Mouse (Mus musculus) embryonic facial prominence, embryonic 15.5 days (tissue): ENCODE results near the gene March10. TPM values are rescaled to one million over a fixed set of nuclear protein-coding genes. Genes with fewer than 3 reads are reported as not detected.

Source experiments
- ATAC-seq: fragments of 200-750 bp; cut with Nextera tagmentation; 2 replicates; pipeline ENCODE4 v1.8.0; 2017; ENCODE audit warnings: low read depth, moderate TSS enrichment; ENCODE audit not compliant: insufficient number of reproducible peaks, low FRiP score, low TSS enrichment
- H3K27ac ChIP-seq: fragments of 300-500 bp; sonication (generic); replicated peaks from 2 replicates; pipeline ENCODE4 v1.5.1; 2015; ENCODE audit warnings: mild to moderate bottlenecking, inconsistent platforms
- H3K27me3 ChIP-seq: fragments of 300-500 bp; sonication (generic); 2 replicates; pipeline ENCODE4 v1.6.1; 2015; ENCODE audit warnings: inconsistent platforms
- H3K36me3 ChIP-seq: fragments of 300-500 bp; sonication (generic); 2 replicates; pipeline ENCODE4 v1.6.1; 2015; ENCODE audit warnings: mild to moderate bottlenecking, inconsistent platforms
- H3K4me1 ChIP-seq: fragments of 300-500 bp; sonication (generic); 2 replicates; pipeline ENCODE4 v1.6.1; 2015; ENCODE audit warnings: inconsistent platforms
- H3K4me2 ChIP-seq: fragments of 300-500 bp; sonication (generic); replicated peaks from 2 replicates; pipeline ENCODE4 v1.6.1; 2015; ENCODE audit warnings: mild to moderate bottlenecking, inconsistent platforms
- H3K4me3 ChIP-seq: fragments of 300-500 bp; sonication (generic); replicated peaks from 2 replicates; pipeline ENCODE4 v1.5.1; 2015; ENCODE audit warnings: mild to moderate bottlenecking, inconsistent platforms
- H3K9ac ChIP-seq: fragments of 300-500 bp; sonication (generic); 2 replicates; pipeline ENCODE4 v1.6.1; 2015; ENCODE audit warnings: inconsistent platforms
- H3K9me3 ChIP-seq: fragments of 300-500 bp; sonication (generic); replicated peaks from 2 replicates; pipeline ENCODE4 v1.6.1; 2016; ENCODE audit warnings: inconsistent platforms
- WGBS: fragments of 180-500 bp; shearing (Covaris S2); methylation state at CpG from one replicate; pipeline ENCODE4 v1.1.7; 2015; 5-methylcytosine and 5-hydroxymethylcytosine counted together
- polyA plus RNA-seq: library from polyadenylated mRNA; unstranded; fragments of >200 nt; fragmentation: Nextera tagmentation; extraction: Ambion mirVana; gene quantifications from 2 replicates; pipeline ENCODE4 v1.2.1, GENCODE M21; 2015

Gene March10
- polyA plus RNA-seq, 1 experiment from 2014 or later: 0.27 TPM

DNA sequence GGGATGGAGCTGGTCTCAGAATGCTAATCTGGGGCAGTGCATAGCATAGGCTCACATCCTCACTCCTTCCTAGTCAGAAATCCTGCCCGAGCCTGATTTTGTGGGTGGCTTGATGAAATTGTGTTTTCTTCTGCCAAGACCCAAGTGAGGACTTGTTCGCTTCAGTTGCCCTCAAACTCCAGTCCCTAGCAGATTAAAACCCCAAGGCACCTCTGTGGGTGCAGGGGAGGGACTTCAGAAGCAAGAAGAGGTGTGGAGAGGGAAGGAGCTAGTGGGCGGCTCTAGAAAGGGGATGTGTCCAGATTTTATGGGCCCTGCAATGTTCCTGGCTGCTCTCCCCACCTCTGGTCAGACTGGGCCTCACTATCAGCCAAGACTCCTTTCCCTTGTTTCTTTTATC is 125.4 kb downstream of the March10 start:
- Histone ChIP-seq H3K36me3 (peaks cover 23% of the 10 kb centered on the region; the same call in 1 of the 2 replicates), H3K9ac (no peak overlapping the region), H3K27ac (peak overlapping the region; percentile 22; the same call in 1 of the 2 replicates), H3K4me2 (no peak overlapping the region), H3K9me3 (no peaks in the 10 kb centered on the region), H3K27me3 (no peaks in the 10 kb centered on the region), H3K4me1 (peaks cover 37% of the 10 kb centered on the region), H3K4me3 (no peak overlapping the region)
- WGBS: 62% methylated on average over 3 of the region's 3 CpGs
- no peak for ATAC-seq

DNA sequence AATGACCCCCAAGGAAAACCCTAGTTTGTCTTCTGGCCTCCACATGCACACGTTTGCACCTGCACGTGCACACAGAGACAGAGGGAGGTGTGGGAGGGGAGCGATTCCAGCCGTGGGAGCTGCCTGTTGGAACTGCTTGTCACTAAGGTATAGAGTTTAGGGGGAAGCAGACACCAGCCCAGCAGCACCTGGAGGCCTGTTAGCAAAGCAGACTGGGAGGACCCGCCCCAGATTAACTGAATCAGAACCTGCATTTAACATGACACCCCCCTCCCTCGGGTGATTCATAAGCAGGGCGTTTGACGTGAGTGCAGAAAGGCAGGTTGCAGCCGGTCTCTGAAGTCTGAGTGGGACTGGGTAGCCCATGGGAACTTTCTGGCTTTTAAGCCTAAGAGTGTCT is 126.6 kb downstream of the March10 start:
- peaks cover 26% of the 10 kb centered on the region for H3K36me3 ChIP-seq
- whole genome bisulfite sequencing: 50% methylated on average over 9 of the region's 9 CpGs

DNA sequence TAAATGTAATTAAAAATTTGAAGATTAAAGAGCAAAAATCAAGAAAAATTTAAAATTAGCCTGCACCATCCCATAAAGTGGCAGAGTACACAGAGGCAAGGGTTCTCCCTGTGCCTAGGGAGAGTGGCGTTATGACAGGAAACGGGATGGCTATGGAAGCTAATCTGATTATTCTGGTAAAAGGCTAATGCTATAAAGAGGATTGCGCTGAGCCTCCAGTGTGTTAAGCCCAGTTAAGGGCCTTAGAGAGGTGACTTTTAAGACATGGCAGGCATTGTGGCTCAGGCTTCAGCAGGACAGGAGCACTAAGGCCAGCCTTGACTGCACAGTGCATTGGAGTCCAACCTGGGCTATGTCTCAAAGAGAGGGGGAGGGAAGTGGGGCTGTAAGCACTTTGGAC is 129.4 kb downstream of the March10 start:
- Histone ChIP-seq H3K4me3 (no peak overlapping the region), H3K4me2 (no peak overlapping the region), H3K9me3 (no peaks in the 10 kb centered on the region), H3K9ac (no peak overlapping the region), H3K4me1 (peaks cover 28% of the 10 kb centered on the region), H3K27ac (no peak overlapping the region), H3K36me3 (peaks cover 22% of the 10 kb centered on the region), H3K27me3 (no peaks in the 10 kb centered on the region)
- ATAC-seq: no peak
- WGBS: 77% methylated on average over 3 of the region's 3 CpGs

More for the DNA sequence above, 126.6 kb downstream of the March10 start:
- no peaks in the 10 kb centered on the region for H3K27me3 ChIP-seq
- no peaks in the 10 kb centered on the region for H3K9me3 ChIP-seq
- no peak overlapping the region for H3K4me2 ChIP-seq
- H3K4me3 ChIP-seq: no peak overlapping the region
- H3K4me1 ChIP-seq: peaks cover 37% of the 10 kb centered on the region
- H3K27ac ChIP-seq: peak overlapping the region; percentile 22
- H3K9ac ChIP-seq: no peak overlapping the region
- ATAC-seq: 0 out of 2 replicates have a peak, but pooled peaks have one; percentile 15

DNA sequence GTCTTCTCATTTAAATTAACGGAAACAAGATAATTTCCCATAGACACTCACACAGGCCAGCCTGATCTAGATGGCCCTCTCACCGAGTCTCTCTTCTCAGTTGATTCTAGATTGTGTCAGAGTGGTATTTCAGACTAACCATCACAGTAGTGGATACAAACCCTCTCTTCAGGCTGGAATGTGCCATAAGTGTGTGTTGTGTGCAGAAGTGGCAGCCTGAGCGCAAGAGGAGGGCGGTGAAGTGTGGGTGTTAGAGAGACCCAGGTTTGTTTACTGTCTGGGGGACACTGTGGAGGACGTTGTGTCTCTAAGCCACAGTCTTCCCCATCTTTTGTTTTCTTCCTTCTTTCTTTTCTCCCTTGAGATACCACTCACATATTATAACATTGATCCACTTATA is 133.0 kb downstream of the March10 start:
- no peaks in the 10 kb centered on the region for H3K9me3 ChIP-seq
- H3K36me3 ChIP-seq: peaks cover 26% of the 10 kb centered on the region
- no peak for ATAC-seq
- H3K27me3 ChIP-seq: no peaks in the 10 kb centered on the region
- no peak overlapping the region for H3K4me3 ChIP-seq
- H3K4me1 ChIP-seq: 0 out of 2 replicates have a peak, but pooled peaks cover 6% of the 10 kb centered on the region
- 72% methylated on average over 5 of the region's 5 CpGs for WGBS
- H3K4me2 ChIP-seq: no peak overlapping the region
- no peak overlapping the region for H3K27ac ChIP-seq
- H3K9ac ChIP-seq: no peak overlapping the region

DNA sequence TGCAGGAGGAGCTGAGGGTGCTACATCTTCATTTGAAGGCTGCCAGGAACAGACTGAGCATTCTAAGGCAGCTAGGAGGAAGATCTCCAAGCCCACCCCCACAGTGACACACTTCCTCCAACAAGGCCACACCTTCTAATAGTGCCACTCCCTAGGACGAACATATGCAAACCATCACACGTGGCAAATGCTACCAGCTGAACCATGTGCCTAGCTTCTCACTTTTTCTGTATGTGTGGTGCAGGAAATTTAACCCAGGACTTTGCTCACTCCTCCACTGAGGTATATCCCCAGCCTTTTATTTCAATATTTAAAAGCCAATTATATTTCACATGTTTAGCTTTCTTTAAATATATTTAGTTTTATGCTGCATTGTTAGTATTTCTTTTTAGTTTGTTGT is 135.4 kb downstream of the March10 start:
- H3K36me3 ChIP-seq: peaks cover 15% of the 10 kb centered on the region
- 0 out of 2 replicates have a peak, but pooled peaks cover 6% of the 10 kb centered on the region for H3K4me1 ChIP-seq
- 39% methylated on average over 2 of the region's 2 CpGs for WGBS
- no peak overlapping the region for H3K4me2 ChIP-seq
- no peak overlapping the region for H3K27ac ChIP-seq
- no peak overlapping the region for H3K9ac ChIP-seq
- H3K27me3 ChIP-seq: no peaks in the 10 kb centered on the region
- ATAC-seq: no peak
- no peak overlapping the region for H3K4me3 ChIP-seq
- H3K9me3 ChIP-seq: no peaks in the 10 kb centered on the region

DNA sequence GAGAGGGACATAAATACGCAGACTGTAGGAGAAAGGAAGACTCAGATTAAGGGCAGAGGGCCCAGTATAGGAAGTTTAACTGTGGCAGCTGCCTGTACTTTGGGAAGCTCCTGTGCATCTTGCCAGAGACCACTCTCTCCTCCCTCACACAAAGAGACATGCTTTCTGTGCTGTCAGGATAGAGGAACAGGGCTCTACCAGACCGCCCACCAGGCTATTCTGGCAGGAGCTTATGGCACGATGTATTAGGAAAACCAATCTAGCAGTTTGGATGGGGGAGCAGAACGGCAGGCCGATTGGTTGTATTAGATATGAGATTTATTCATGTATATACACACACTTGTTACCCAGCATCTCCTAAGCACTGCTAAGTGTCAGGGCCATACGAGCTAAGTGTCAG is 138.8 kb downstream of the March10 start:
- no peak for ATAC-seq
- no peak overlapping the region for H3K4me3 ChIP-seq
- 93% methylated on average over 6 of the region's 6 CpGs for whole genome bisulfite sequencing
- H3K27ac ChIP-seq: no peak overlapping the region
- no peaks in the 10 kb centered on the region for H3K27me3 ChIP-seq
- peaks cover 29% of the 10 kb centered on the region for H3K4me1 ChIP-seq
- H3K4me2 ChIP-seq: no peak overlapping the region
- no peaks in the 10 kb centered on the region for H3K9me3 ChIP-seq
- H3K36me3 ChIP-seq: peaks cover 8% of the 10 kb centered on the region
- no peak overlapping the region for H3K9ac ChIP-seq

DNA sequence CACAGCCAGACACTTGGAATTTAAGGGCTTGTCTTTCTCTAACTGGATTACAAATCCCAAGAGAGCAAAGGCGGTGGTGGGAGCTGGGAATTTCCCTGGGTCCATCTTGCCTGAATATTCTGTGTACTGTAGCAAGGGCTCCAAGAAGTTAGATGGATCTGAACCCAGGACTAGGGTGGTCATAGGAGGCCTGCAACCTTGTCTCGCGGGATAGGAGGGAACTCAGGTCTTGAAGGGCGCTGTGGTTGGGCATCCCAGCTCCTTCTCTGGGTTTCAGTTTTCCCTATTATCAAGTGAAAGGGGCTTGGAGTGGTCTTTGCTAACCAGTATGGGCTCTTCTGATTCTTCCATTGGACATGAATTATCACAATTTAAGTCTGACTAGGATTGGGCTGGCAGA is 140.4 kb downstream of the March10 start:
- ATAC-seq: no peak
- Histone ChIP-seq H3K9me3 (no peaks in the 10 kb centered on the region), H3K36me3 (peaks cover 8% of the 10 kb centered on the region), H3K4me2 (no peak overlapping the region), H3K4me3 (no peak overlapping the region), H3K27me3 (no peaks in the 10 kb centered on the region), H3K9ac (no peak overlapping the region), H3K4me1 (peaks cover 45% of the 10 kb centered on the region), H3K27ac (no peak overlapping the region)
- WGBS: 91% methylated on average over 4 of the region's 4 CpGs

DNA sequence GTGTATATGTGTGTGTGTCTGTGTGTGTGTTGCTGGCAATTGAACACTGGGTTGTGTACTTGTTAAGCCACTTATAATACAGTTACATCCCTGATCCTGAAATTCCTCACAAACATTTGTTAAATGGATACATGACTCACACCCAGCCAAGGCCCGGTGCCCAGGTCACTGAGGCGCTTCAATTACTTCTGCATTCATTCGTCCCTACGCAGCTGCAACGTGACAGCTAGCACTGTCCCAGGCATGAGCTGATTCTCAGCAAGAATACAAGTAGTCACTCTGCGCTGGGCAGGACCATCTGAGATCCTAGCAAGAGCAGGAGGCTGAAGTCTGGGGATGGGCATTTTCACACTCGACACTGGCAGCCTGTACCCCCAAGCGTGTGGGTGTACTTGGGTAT is 141.2 kb downstream of the March10 start:
- H3K36me3 ChIP-seq: peaks cover 8% of the 10 kb centered on the region
- 82% methylated on average over 8 of the region's 8 CpGs for WGBS
- no peak overlapping the region for H3K4me3 ChIP-seq
- H3K27ac ChIP-seq: no peak overlapping the region
- no peaks in the 10 kb centered on the region for H3K27me3 ChIP-seq
- H3K4me2 ChIP-seq: no peak overlapping the region
- no peak overlapping the region for H3K9ac ChIP-seq
- H3K9me3 ChIP-seq: no peaks in the 10 kb centered on the region
- peaks cover 51% of the 10 kb centered on the region for H3K4me1 ChIP-seq
- ATAC-seq: no peak

DNA sequence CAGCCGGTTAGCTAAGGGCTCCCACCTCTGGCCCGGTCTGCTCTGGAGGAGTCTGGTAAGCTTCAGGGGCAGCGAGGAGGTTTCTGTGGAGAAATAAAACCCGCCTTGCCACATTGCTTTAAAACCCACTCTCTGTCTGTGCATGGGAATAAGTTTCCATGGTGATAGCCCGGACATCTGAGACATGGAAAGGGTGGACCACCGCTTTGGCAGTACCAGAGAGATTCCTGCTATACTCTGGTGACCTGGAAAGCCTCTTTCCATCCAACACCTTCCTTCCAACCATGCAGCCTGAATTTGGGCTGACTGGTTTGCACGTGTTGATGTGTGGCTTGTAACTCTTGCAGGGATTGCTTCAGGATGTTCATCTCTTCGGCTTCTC is 142.9 kb downstream of the March10 start:
- no peaks in the 10 kb centered on the region for H3K9me3 ChIP-seq
- no peak for ATAC-seq
- no peak overlapping the region for H3K9ac ChIP-seq
- H3K27ac ChIP-seq: peak overlapping the region; percentile 55
- H3K4me2 ChIP-seq: 0 out of 2 replicates have a peak overlapping the region, but pooled peaks have one; percentile 4
- 24% methylated on average over 8 of the region's 8 CpGs for WGBS
- no peak overlapping the region for H3K4me3 ChIP-seq
- no peaks in the 10 kb centered on the region for H3K36me3 ChIP-seq
- no peaks in the 10 kb centered on the region for H3K27me3 ChIP-seq
- H3K4me1 ChIP-seq: peaks cover 54% of the 10 kb centered on the region

DNA sequence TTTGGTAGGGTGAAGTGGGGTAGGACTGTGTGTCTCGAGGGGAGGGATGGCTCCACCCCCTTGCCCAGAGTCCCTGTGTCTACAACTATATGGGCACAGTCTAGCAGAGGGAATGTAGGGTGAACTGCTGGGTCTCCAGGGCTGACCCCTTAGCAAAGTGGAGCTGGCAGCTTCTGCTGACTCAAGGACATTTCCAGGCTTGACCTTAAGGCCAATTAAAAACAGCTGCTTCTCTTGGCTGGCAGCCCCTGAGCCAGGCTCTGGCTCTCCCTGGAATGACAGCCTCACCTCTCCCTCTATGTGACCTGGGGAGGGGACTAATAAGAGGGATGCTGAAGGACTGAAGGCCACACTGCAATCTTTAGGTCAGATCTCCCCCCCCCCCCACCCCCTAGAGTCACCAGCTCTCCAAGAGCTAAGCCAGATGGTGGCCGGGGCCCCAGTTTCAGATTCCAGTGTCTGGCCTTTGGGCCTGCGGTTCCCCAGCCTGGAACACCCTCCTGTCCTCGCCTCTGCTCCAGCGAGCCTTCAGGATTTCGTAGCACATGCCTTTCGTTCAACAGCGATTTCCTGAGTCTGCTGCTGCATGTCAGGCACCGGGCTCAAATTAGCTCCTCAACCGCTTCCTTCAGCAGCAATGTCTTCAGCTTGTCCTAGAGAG is 143.4 kb downstream of the March10 start:
- peak overlapping the region; percentile 55 for H3K27ac ChIP-seq
- no peak overlapping the region for H3K9ac ChIP-seq
- H3K9me3 ChIP-seq: no peaks in the 10 kb centered on the region
- ATAC-seq: peak; percentile 53; the same call in 1 of the 2 replicates
- no peaks in the 10 kb centered on the region for H3K27me3 ChIP-seq
- WGBS: 15% methylated on average over 10 of the region's 10 CpGs
- H3K4me2 ChIP-seq: 0 out of 2 replicates have a peak overlapping the region, but pooled peaks have one; percentile 4
- peaks cover 54% of the 10 kb centered on the region for H3K4me1 ChIP-seq
- H3K4me3 ChIP-seq: no peak overlapping the region
- H3K36me3 ChIP-seq: no peaks in the 10 kb centered on the region

DNA sequence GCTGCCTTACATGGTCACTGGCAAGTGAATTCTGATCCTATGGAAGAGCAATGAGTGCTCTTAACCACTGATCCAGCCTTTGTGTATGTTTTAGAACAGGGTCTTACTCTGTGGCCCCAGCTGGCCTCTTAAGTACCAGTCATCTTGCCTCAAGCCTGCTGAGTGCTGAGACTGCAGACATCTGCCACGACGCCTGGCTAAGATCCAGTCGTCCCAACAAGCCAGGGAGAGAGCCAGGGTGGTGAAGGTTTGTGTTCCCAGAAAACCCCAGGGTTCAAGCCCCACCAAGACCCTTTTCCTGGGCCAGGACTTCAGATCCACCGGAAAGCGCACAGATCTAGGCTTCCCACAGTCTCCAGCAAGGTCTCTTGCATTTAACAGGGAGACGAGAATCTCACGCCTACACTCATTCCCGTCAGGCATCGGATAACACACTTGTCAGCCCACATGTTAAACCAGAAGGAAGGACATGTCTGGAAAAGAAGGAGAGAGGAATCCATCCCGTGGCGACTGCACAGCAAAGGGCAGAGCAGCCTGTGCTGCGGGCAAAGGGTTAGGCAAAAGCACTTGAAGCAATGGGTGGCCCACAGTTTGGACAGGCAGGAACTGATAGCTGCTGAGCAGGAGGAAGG is 144.1 kb downstream of the March10 start:
- Histone ChIP-seq H3K36me3 (no peaks in the 10 kb centered on the region), H3K9me3 (no peaks in the 10 kb centered on the region), H3K4me3 (no peak overlapping the region), H3K27me3 (no peaks in the 10 kb centered on the region), H3K4me2 (no peak overlapping the region), H3K9ac (no peak overlapping the region), H3K4me1 (peaks cover 56% of the 10 kb centered on the region), H3K27ac (peak overlapping the region; percentile 60)
- peak; percentile 32; the same call in 1 of the 2 replicates for ATAC-seq
- WGBS: 25% methylated on average over 12 of the region's 12 CpGs
